Mouse (Mus musculus) liver, postnatal 0 days (tissue): Measurements from ENCODE around the gene Edem2.
"Not testable (repeated sequence)": the region's sequence is repeated elsewhere in the genome, so short reads cannot be mapped to it uniquely, and the experiment has no call there.

Experiments used
- CTCF ChIP-seq: sonication (generic); IDR thresholded peaks from 2 replicates; pipeline ENCODE4 v1.5.1; 2016; ENCODE audit warnings: antibody characterized with exemption, low read depth
- EP300 ChIP-seq: IDR thresholded peaks from 2 replicates; pipeline ENCODE4 v1.6.1; 2016; ENCODE audit warnings: antibody characterized with exemption, low read depth, mild to moderate bottlenecking

- not testable (repeated sequence) for TF ChIP-seq CTCF, EP300
Observed at GRCm38 (mm10) chr2:155735766-155736165, 6.5 kb upstream of the Edem2 start, which contains the start of gene Gm17581.
